Mouse (Mus musculus) embryonic fibroblast, embryonic 13.5 days (primary cell): ENCODE results near the gene Rps12-ps3. TPM values are rescaled to one million over a fixed set of nuclear protein-coding genes. Genes with fewer than 3 reads are reported as not detected.

Experiments used
- H3K27ac ChIP-seq: 2 replicates; pipeline ENCODE4 v1.5.1; 2012; ENCODE audit warnings: low read length, control low read depth, inconsistent platforms; ENCODE audit not compliant: insufficient read depth
- H3K4me1 ChIP-seq: 2 replicates; pipeline ENCODE4 v1.6.1; 2011; ENCODE audit warnings: low read length; ENCODE audit not compliant: control insufficient read depth, insufficient read depth
- H3K4me3 ChIP-seq: 2 replicates; pipeline ENCODE4 v1.5.1; 2011; ENCODE audit warnings: mild to moderate bottlenecking, control low read depth, low read length; ENCODE audit not compliant: insufficient read depth
- CTCF ChIP-seq: IDR thresholded peaks from 2 replicates; pipeline ENCODE4 v1.5.1; 2011; ENCODE audit warnings: mild to moderate bottlenecking, control low read depth, low read length, moderate library complexity, borderline replicate concordance; ENCODE audit not compliant: insufficient read depth
- POLR2A ChIP-seq: IDR thresholded peaks from 2 replicates; pipeline ENCODE4 v1.6.1; 2011; ENCODE audit warnings: low read depth, mild to moderate bottlenecking, control low read depth, low read length, moderate library complexity
- polyA plus RNA-seq: library from polyadenylated mRNA; stranded (reverse); fragments of >200 nt; gene quantifications from 2 replicates; pipeline ENCODE4 v1.2.4, GENCODE M21; 2011; ENCODE audit warnings: low read depth; ENCODE audit not compliant: missing spikeins, insufficient read length

Rps12-ps3 gene
- polyA plus RNA-seq, 1 experiment: 496 TPM

- H3K27ac ChIP-seq: no peak overlapping the region
- no peaks in the 10 kb centered on the region for H3K4me1 ChIP-seq
- H3K4me3 ChIP-seq: no peak overlapping the region
- TF ChIP-seq POLR2A: no peak
- no peak for TF ChIP-seq CTCF
These were observed 29.2 kb downstream of the Rps12-ps3 start for GRCm38 (mm10) chr19:59351151-59351889.

DNA sequence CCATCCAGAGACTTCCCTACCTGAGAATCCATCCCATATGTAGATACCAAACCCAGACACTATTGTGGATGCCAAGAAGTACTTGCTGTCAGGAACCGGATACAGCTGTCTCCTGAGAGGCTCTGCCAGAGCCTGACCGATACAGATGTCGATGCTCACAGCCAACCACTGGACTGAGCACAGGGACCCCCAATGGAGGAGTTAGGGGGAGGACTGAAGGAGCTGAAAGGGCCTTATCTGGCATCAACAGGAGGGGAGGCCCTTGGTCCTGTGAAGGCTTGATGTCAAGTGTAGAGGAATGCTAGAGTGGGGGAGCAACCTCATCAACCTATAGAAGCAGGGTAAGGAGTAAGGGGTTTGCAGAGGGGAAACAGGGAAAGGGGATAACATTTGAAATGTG lies 30.7 kb downstream of the Rps12-ps3 start:
- H3K4me1 ChIP-seq: no peaks in the 10 kb centered on the region
- no peak overlapping the region for H3K4me3 ChIP-seq
- TF ChIP-seq CTCF (no peak), POLR2A (no peak)
- no peak overlapping the region for H3K27ac ChIP-seq

- Histone ChIP-seq H3K4me1 (no peaks in the 10 kb centered on the region), H3K27ac (no peak overlapping the region), H3K4me3 (no peak overlapping the region)
- TF ChIP-seq POLR2A: no peak
- no peak for TF ChIP-seq CTCF
These were observed 32.8 kb downstream of the Rps12-ps3 start for GRCm38 (mm10) chr19:59354906-59355305.

- H3K27ac ChIP-seq: no peak overlapping the region
- no peak overlapping the region for H3K4me3 ChIP-seq
- TF ChIP-seq CTCF (no peak), POLR2A (no peak)
- H3K4me1 ChIP-seq: no peaks in the 10 kb centered on the region
These were observed 34.3 kb downstream of the Rps12-ps3 start for GRCm38 (mm10) chr19:59356388-59356787.

- TF ChIP-seq CTCF (no peak), POLR2A (no peak)
- Histone ChIP-seq H3K27ac (no peak overlapping the region), H3K4me1 (no peaks in the 10 kb centered on the region), H3K4me3 (no peak overlapping the region)
These were observed 34.9 kb downstream of the Rps12-ps3 start for GRCm38 (mm10) chr19:59356843-59357595.

GRCm38 (mm10) chr19:59357878-59358277 lies 35.8 kb downstream of the Rps12-ps3 start:
- H3K27ac ChIP-seq: no peak overlapping the region
- TF ChIP-seq CTCF (no peak), POLR2A (no peak)
- H3K4me3 ChIP-seq: no peak overlapping the region
- no peaks in the 10 kb centered on the region for H3K4me1 ChIP-seq

- H3K27ac ChIP-seq: no peak overlapping the region
- TF ChIP-seq POLR2A: no peak
- TF ChIP-seq CTCF: no peak
- no peak overlapping the region for H3K4me3 ChIP-seq
- H3K4me1 ChIP-seq: no peaks in the 10 kb centered on the region
These were observed 37.1 kb downstream of the Rps12-ps3 start for GRCm38 (mm10) chr19:59359202-59359601.

DNA sequence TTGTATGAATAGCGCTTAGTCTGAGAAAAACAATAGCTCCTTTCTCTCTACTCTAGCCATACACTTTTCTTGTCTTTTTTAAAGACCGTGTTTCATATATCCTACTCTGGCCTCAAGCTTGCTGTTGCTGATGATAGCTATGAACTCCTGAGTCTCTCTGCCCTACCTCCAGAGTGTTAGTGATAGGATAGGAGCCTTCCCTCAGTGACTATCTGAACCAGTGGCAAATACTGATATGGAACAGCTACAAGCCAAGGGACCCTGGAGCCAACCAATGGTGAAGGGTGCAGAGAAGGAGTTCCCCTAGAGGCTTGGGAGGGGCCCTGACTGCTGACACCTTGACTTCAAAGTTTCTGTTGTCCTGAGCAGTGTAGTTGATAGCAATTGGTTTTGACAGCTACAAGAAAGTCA lies 38.4 kb downstream of the Rps12-ps3 start:
- H3K4me3 ChIP-seq: no peak overlapping the region
- TF ChIP-seq POLR2A (no peak), CTCF (no peak)
- H3K4me1 ChIP-seq: no peaks in the 10 kb centered on the region
- H3K27ac ChIP-seq: no peak overlapping the region

DNA sequence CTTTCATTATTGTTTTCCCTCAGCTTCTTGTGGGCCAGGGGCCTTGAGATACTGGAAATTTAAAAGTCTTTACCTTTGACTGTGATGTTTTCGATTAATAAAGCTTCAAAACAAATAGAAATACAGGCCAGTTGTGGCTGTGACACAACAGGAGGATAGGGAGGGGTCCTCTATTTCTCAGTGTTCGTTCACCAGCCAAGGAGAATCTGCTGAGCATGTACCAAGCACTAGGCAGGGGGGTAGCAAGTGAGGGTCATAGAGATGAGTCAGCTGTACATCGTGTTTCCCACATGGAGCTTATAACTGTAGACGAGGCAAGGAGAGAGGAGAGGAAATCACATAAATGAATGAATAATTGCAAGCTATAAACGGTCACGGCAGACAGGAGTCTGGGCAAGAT lies 40.6 kb downstream of the Rps12-ps3 start:
- Histone ChIP-seq H3K4me1 (no peaks in the 10 kb centered on the region), H3K27ac (no peak overlapping the region), H3K4me3 (no peak overlapping the region)
- TF ChIP-seq CTCF (no peak), POLR2A (no peak)

- no peak for TF ChIP-seq POLR2A
- no peak for TF ChIP-seq CTCF
- Histone ChIP-seq H3K27ac (no peak overlapping the region), H3K4me1 (no peaks in the 10 kb centered on the region), H3K4me3 (no peak overlapping the region)
These were observed 41.6 kb downstream of the Rps12-ps3 start for GRCm38 (mm10) chr19:59363666-59364065.
